Mouse (Mus musculus): ENCODE data around the gene Suv39h2.

Suv39h2 gene

DNA sequence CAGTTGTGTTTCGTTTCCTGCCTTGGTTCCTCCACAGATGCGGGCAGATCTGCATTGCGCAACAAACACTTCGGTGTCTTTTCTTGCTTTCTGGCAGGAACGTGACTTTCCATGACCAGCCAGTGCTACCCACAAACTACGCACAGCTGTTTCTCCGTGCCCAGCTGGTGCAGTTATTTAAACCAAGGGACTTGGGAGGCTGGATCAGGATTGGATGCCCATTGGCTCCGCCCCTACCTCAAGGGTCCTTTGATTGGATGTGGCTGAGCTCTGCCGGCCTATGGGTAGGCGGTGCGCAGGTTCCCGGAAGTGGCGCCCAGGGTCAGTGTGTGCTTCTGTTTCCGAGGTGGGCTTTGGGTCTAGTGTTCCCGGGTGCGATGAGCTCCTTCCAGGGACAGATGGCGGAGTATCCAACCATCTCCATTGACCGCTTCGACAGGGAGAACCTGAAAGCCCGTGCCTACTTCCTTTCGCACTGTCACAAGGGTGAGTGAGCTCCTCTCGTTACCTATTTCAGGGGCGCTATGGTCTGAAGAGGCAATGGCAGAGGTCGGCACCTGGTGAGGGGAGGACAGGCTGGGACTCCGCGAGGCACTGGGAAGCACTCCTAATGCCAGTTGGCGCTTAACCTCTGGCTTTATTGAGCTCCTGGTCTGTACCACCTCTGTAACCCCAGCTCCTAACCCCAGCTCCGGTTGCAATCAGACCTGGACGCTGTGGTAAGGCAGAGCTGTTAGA, 50.8 kb downstream of the Suv39h2 start, which contains the start of gene Dclre1c:
TSS of gene Dclre1c (plus strand) at position 291 of the 738 bp plus-strand sequence.
- peak; percentile 92 for DNase-seq (ENCODE audit: low read depth, low spot score)

DNA sequence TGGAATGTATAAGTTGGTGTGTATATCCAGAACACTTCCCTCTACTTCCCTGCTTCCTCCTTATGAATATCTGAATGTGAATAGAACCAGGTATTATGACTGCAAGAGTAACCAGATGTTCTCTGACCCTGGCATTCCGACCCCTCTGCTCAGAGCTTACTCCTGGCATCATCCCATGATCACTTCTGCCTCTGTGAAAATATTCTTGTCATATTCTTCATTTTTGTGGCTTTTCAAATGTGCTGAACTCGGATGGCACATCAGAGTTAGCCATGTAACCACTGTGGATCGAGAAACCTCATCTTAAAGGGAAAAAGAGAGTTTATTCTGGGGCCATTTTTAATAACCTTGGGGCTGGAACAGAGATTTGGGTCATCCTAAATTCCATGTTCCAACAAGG, 52.3 kb downstream of the Suv39h2 start, which contains the start of gene Meig1:
TSS of gene Meig1 (minus strand) at position 101 of the 400 bp plus-strand sequence.
- DNase-seq (ENCODE audit: low read depth, low spot score): no peak

DNA sequence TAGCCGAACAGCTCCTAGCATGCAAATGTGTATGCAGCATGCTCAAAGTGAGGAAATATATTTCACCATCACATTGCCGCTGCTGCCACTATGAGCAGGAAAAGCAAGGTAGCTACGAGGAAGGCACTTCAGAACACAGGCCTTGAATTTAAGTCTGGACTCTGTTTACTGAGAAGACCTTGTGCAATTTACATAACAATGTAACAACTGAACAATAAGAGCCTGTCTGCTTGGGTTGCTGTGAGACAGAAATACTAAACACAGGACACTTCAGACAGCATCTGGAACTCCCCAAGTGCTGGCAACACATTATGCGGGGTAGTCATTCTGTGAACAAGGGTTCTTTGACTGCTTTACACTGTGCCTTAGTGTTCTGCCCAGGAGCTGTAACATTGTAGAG, 54.7 kb downstream of the Suv39h2 start:
- DNase-seq (ENCODE audit: low read depth, low spot score): no peak

DNA sequence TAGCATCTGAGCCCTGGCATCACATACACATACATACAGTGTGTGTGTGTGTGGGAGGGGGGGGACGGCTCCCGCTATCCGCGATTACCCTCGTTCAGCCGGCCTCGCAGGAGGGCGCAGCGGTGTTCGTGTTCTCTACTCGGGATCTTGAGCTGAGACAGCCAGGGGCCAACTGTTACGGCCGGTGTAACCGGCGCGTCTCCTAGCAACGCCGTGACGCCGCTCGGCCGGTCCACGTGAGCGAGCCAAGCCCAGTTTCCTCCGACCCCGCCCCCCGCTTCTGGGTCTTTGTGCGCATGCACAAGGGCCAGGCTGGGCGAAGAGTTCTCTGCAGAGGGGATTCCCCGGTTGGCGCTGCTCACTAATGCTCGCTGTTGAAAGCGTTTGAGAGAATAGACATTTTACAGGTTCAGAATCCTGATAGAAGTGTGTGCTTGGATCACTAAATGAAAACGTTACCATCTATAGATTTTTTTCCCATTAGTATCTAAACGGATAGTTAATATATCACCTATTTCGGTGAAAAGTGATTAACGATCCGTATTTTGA, 55.9 kb downstream of the Suv39h2 start:
- DNase-seq (ENCODE audit: low read depth, low spot score): peak; percentile 92

DNA sequence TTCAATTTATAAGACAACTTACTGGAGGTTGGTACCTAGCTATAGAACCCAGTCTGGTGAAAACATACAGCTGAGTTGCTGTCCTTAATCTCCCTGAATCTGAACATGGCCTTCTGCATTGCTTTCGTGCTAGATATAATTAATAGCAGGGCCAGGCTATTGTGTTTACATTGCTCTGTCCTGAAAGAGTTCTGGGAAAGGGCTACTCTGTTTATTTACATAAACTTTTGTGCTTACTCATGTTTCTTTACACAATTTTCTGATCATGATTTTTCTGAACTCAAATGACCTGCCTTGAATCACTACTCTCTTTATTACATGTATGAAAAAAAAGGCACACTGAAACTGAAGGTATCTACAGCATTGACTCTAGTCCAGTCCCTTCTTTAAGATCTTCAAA, 59.2 kb downstream of the Suv39h2 start:
- DNase-seq (ENCODE audit: low read depth, low spot score): no peak

DNA sequence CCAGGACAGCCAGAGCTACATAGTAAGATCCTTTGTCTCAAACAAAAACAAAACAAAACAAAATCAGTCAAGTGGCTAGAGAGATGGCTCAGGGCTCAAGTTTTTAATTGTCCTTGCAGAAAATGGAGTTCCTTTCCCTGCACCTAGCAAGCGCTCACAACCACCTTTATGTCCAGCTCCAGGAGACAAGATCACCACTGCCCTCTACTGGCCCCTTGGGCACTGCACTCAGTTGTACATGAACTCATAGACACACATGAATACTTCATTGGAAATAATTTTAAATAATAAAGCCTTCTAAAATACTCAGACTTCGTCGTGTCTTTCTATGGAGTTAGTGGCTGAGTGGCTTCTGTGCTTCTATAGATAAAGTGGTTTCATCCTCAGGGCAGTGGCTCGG, 60.6 kb downstream of the Suv39h2 start:
- DNase-seq (ENCODE audit: low read depth, low spot score): peak; percentile 66

DNA sequence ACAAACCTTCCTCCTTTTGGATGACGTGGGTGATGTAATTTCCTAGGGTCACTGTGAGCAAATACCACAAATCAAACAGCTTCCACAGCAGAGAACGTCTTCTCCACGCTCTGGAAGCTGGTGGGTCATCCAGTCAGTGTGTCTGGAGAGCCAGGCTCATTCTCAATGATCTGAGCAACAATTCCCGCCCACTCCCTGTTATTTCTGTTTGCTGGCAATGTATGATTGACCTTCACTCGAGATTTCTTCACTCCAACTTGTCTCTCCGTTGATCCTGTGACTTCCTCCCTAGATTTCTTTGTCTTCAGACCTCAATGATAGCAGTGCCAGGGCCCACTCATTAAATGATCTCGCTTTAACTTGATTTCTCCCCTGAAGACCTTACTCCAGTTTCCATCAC, 67.1 kb downstream of the Suv39h2 start:
- DNase-seq (ENCODE audit: low read depth, low spot score): no peak

DNA sequence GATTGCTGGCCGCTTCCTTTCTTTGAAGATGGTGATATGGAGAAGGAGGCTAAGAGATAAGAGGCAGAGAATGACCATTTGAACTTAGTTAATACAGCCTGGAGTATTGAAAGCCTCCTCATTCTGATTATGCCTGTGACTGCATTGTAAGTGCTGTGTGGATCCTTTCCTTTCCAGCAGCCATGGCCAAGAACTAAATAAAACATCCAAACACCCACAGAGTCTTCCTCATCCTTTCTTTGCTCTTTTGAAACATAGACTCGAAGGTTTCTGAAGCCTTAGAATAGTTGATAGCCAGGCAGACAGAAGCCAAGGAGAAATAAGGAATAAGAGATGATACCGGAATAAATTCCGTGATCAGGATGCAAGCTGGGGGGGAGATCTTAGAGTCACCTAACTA, 68.8 kb downstream of the Suv39h2 start:
- no peak for DNase-seq (ENCODE audit: low read depth, low spot score)

Measured in forelimb bud, embryonic 11.5 days (tissue).